Comparison of ENCODE assay signal across 24 mouse cellular contexts in the genomic region with DNA sequence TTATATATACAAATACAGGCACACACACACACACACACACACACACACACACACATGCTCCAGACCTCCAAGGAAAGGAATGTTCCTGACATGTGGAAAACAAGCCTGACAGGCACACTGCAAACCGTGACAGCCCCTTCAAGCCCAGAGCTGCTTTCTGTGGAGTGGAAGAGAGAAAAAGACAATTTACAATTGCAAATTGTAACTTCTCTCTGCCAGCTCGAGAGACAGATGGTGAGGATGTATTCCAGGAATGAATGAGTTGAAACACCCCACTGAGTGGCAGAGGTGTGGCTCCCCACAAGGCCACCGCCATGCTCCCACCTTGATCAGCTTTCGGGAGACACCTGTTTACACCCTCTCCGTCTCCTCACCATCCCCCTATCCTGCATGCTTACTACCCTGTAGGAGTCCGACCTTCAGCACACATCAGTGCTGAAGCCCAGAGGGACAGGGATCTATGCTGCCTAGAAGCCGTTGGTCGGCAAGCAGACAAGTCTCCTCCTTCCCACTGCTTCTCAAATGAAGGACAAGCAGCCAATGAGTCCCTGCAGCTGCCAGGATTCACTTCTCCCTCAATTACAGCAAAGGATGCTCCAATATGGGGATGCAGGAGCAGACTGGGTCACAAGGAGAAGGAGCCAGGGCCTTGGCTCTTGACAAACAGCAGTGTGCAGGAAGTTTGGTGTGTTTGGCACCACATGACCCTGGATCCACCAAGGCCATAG. TPM values are rescaled to one million over a fixed set of nuclear protein-coding genes. Genes with fewer than 3 reads are reported as not detected.
A peak's percentile ranks its signal among the peaks of the same experiment; 100 is the strongest.
DNase-seq lines count a peak whose midpoint lies in the region; ATAC-seq and TF ChIP-seq lines count a peak whose summit lies in the region.
"Had no signal": no experiment of that assay in that cellular context is flagged by ENCODE, and none has a peak within 500 bp of the region (broad histone marks: within the 10 kb centered on the region; RNA-seq: fewer than 3 reads in every experiment).

No protein-coding gene starts in this region.

- peak overlapping the region; percentile 49 for H3K27ac ChIP-seq in hindbrain, embryonic 15.5 days (replicated peaks)
- no peak overlapping the region; the same call in 1 of the 2 replicates for H3K27ac ChIP-seq in hindbrain, embryonic 13.5 days
- H3K27ac ChIP-seq in midbrain, postnatal 0 days (ENCODE audit: low read depth, low read length): peak overlapping the region; percentile 39
- no peak overlapping the region for H3K27ac ChIP-seq in midbrain, embryonic 11.5 days (ENCODE audit: low read depth, low read length)
- H3K27ac ChIP-seq in forebrain, postnatal 0 days (ENCODE audit: low read depth, low read length): peak overlapping the region; percentile 64
- H3K27ac ChIP-seq: embryonic facial prominence, embryonic 10.5 days; heart, embryonic 13.5 days; limb, embryonic 10.5 days; neural tube, embryonic 12.5 days; stomach, postnatal 0 days had no signal

- H3K9me3 ChIP-seq in hindbrain, embryonic 15.5 days: no peaks in the 10 kb centered on the region
- no peaks in the 10 kb centered on the region for H3K9me3 ChIP-seq in hindbrain, embryonic 13.5 days
- no peaks in the 10 kb centered on the region for H3K9me3 ChIP-seq in midbrain, postnatal 0 days (ENCODE audit: low read length)
- H3K9me3 ChIP-seq in midbrain, embryonic 11.5 days (ENCODE audit: control insufficient read depth, low read length): no peaks in the 10 kb centered on the region
- no peaks in the 10 kb centered on the region for H3K9me3 ChIP-seq in forebrain, postnatal 0 days (ENCODE audit: low read length)
- H3K9me3 ChIP-seq: embryonic facial prominence, embryonic 10.5 days; heart, embryonic 13.5 days; limb, embryonic 10.5 days; neural tube, embryonic 12.5 days had no signal

- H3K9ac ChIP-seq in hindbrain, embryonic 15.5 days: no peak overlapping the region
- no peak overlapping the region for H3K9ac ChIP-seq in hindbrain, embryonic 13.5 days
- no peak overlapping the region for H3K9ac ChIP-seq in midbrain, postnatal 0 days (replicated peaks; ENCODE audit: low read length, poor library complexity, severe bottlenecking)
- no peak overlapping the region for H3K9ac ChIP-seq in midbrain, embryonic 11.5 days (ENCODE audit: low read length)
- no peak overlapping the region for H3K9ac ChIP-seq in forebrain, postnatal 0 days
- H3K9ac ChIP-seq: heart, embryonic 13.5 days; liver, postnatal 0 days; neural tube, embryonic 12.5 days had no signal

- WGBS in hindbrain, embryonic 15.5 days: 49% methylated on average over 8 of the region's 8 CpGs
- WGBS in hindbrain, embryonic 13.5 days: 59% methylated on average over 8 of the region's 8 CpGs
- 46% methylated on average over 8 of the region's 8 CpGs for WGBS in midbrain, postnatal 0 days
- WGBS in midbrain, embryonic 11.5 days: 65% methylated on average over 8 of the region's 8 CpGs
- 39% methylated on average over 8 of the region's 8 CpGs for WGBS in forebrain, postnatal 0 days

- H3K4me3 ChIP-seq in hindbrain, embryonic 15.5 days: no peak overlapping the region
- no peak overlapping the region for H3K4me3 ChIP-seq in hindbrain, embryonic 13.5 days
- no peak overlapping the region for H3K4me3 ChIP-seq in midbrain, postnatal 0 days (ENCODE audit: low read depth, low read length)
- no peak overlapping the region for H3K4me3 ChIP-seq in midbrain, embryonic 11.5 days (ENCODE audit: low read depth, low read length)
- H3K4me3 ChIP-seq in forebrain, postnatal 0 days (ENCODE audit: low read depth, low read length): no peak overlapping the region
- H3K4me3 ChIP-seq: embryonic facial prominence, embryonic 10.5 days; heart, embryonic 13.5 days; limb, embryonic 10.5 days; neural tube, embryonic 12.5 days had no signal

- peaks cover 9% of the 10 kb centered on the region; the same call in 1 of the 2 replicates for H3K4me1 ChIP-seq in hindbrain, embryonic 15.5 days (replicated peaks)
- H3K4me1 ChIP-seq in hindbrain, embryonic 13.5 days (replicated peaks): peaks cover 12% of the 10 kb centered on the region
- H3K4me1 ChIP-seq in midbrain, postnatal 0 days (ENCODE audit: insufficient read depth, low read length): peaks cover 7% of the 10 kb centered on the region; the same call in 1 of the 2 replicates
- no peaks in the 10 kb centered on the region for H3K4me1 ChIP-seq in midbrain, embryonic 11.5 days (ENCODE audit: control insufficient read depth, insufficient read depth, low read length)
- H3K4me1 ChIP-seq in forebrain, postnatal 0 days (ENCODE audit: insufficient read depth): peaks cover 10% of the 10 kb centered on the region
- H3K4me1 ChIP-seq: embryonic facial prominence, embryonic 10.5 days; heart, embryonic 13.5 days; limb, embryonic 10.5 days; neural tube, embryonic 12.5 days had no signal

- H3K4me2 ChIP-seq in hindbrain, embryonic 15.5 days: no peak overlapping the region
- H3K4me2 ChIP-seq in hindbrain, embryonic 13.5 days: no peak overlapping the region
- no peak overlapping the region for H3K4me2 ChIP-seq in midbrain, postnatal 0 days (ENCODE audit: low read depth, low read length, poor library complexity, severe bottlenecking)
- no peak overlapping the region for H3K4me2 ChIP-seq in midbrain, embryonic 11.5 days
- H3K4me2 ChIP-seq in forebrain, postnatal 0 days (ENCODE audit: low read depth): 0 out of 2 replicates have a peak overlapping the region, but pooled peaks have one; percentile 8
- H3K4me2 ChIP-seq: heart, embryonic 13.5 days; neural tube, embryonic 12.5 days had no signal

- DNase-seq in cerebellum, postnatal 14 days: peak; percentile 26 to 27
- no peak for DNase-seq in cerebellum, adult 11 months
- DNase-seq in midbrain, postnatal 0 days (ENCODE audit: low spot score): peak; percentile 38
- no peak for DNase-seq in midbrain, embryonic 11.5 days (ENCODE audit: low spot score, missing footprints)
- peak; percentile 83 for DNase-seq in forebrain, postnatal 0 days
- DNase-seq in spleen, adult 12 weeks (ENCODE audit: low spot score): no peak
- DNase-seq: adrenal gland, postnatal 14 days; cerebellum, adult 2 months; gastrocnemius, postnatal 14 days; heart, adult 18-20 months; heart, postnatal 36 days; kidney, postnatal 36 days; liver, postnatal 0 days; lung, postnatal 10 days; right cerebral cortex, postnatal 4 days had no signal

- H3K36me3 ChIP-seq in hindbrain, embryonic 15.5 days: no peaks in the 10 kb centered on the region
- no peaks in the 10 kb centered on the region for H3K36me3 ChIP-seq in hindbrain, embryonic 13.5 days
- H3K36me3 ChIP-seq in midbrain, postnatal 0 days (ENCODE audit: insufficient read depth, low read length): no peaks in the 10 kb centered on the region
- H3K36me3 ChIP-seq in midbrain, embryonic 11.5 days (ENCODE audit: control insufficient read depth, insufficient read depth, low read length): no peaks in the 10 kb centered on the region
- H3K36me3 ChIP-seq in forebrain, postnatal 0 days (ENCODE audit: insufficient read depth): no peaks in the 10 kb centered on the region
- H3K36me3 ChIP-seq: embryonic facial prominence, embryonic 10.5 days; G1E; heart, embryonic 13.5 days; limb, embryonic 10.5 days; neural tube, embryonic 12.5 days had no signal

- TF ChIP-seq CTCF in midbrain, postnatal 0 days (IDR thresholded peaks at IDR 0.05): no peak
- no peak for TF ChIP-seq CTCF in forebrain, postnatal 0 days (IDR thresholded peaks at IDR 0.05; ENCODE audit: low read depth)

- H3K27me3 ChIP-seq in hindbrain, embryonic 15.5 days: no peaks in the 10 kb centered on the region
- H3K27me3 ChIP-seq in hindbrain, embryonic 13.5 days: peaks cover 7% of the 10 kb centered on the region; the same call in 1 of the 2 replicates
- no peaks in the 10 kb centered on the region; the same call in 1 of the 2 replicates for H3K27me3 ChIP-seq in midbrain, postnatal 0 days (ENCODE audit: insufficient read depth, low read length)
- no peaks in the 10 kb centered on the region for H3K27me3 ChIP-seq in midbrain, embryonic 11.5 days (ENCODE audit: control insufficient read depth, insufficient read depth, low read length)
- no peaks in the 10 kb centered on the region for H3K27me3 ChIP-seq in forebrain, postnatal 0 days (ENCODE audit: insufficient read depth, low read length)
- H3K27me3 ChIP-seq: neural tube, embryonic 12.5 days had no signal

- ATAC-seq in hindbrain, embryonic 15.5 days (ENCODE audit: low FRiP score, low read depth): no peak
- ATAC-seq in hindbrain, embryonic 13.5 days (ENCODE audit: low FRiP score): no peak
- no peak for ATAC-seq in midbrain, postnatal 0 days (ENCODE audit: low FRiP score)
- no peak for ATAC-seq in midbrain, embryonic 11.5 days (ENCODE audit: low FRiP score)
- ATAC-seq in forebrain, postnatal 0 days: peak; percentile 83
- ATAC-seq: intestine, embryonic 16.5 days; liver, postnatal 0 days had no signal

RNA-seq across cellular contexts. Expression of a gene that starts 39.1 kb away (rescaled TPM):
- polyA plus RNA-seq in hindbrain, embryonic 15.5 days (2015; fragmentation: Nextera tagmentation; extraction: Ambion mirVana): 51.7 and 54.6 TPM in 2 replicates
- polyA plus RNA-seq in hindbrain, embryonic 13.5 days (2015; fragmentation: Nextera tagmentation; extraction: Ambion mirVana): 65.7 and 69.2 TPM in 2 replicates
- total RNA-seq in midbrain, postnatal 0 days (2014; rRNA removed): 31.3 and 38.4 TPM in 2 replicates
- 46.1 and 50.4 TPM in 2 replicates for polyA plus RNA-seq in midbrain, postnatal 0 days (2015; fragmentation: Nextera tagmentation; extraction: Ambion mirVana)
- 124 and 128 TPM in 2 replicates for polyA plus RNA-seq in midbrain, embryonic 11.5 days (2014; fragmentation: Nextera tagmentation; extraction: Ambion mirVana)
- total RNA-seq in forebrain, postnatal 0 days (2014; rRNA removed): 38.6 and 46.4 TPM in 2 replicates
- 47.6 and 50.9 TPM in 2 replicates for polyA plus RNA-seq in forebrain, postnatal 0 days (2015; fragmentation: Nextera tagmentation; extraction: Ambion mirVana)

RNA-seq across cellular contexts. Expression of a gene that starts 57.0 kb away (rescaled TPM):
- 8.3 and 10.2 TPM in 2 replicates for polyA plus RNA-seq in hindbrain, embryonic 15.5 days (2015; fragmentation: Nextera tagmentation; extraction: Ambion mirVana)
- 10.1 and 12.5 TPM in 2 replicates for polyA plus RNA-seq in hindbrain, embryonic 13.5 days (2015; fragmentation: Nextera tagmentation; extraction: Ambion mirVana)
- 19.8 and 20.8 TPM in 2 replicates for total RNA-seq in midbrain, postnatal 0 days (2014; rRNA removed)
- 9.7 and 10.1 TPM in 2 replicates for polyA plus RNA-seq in midbrain, postnatal 0 days (2015; fragmentation: Nextera tagmentation; extraction: Ambion mirVana)
- 10.5 and 12.0 TPM in 2 replicates for polyA plus RNA-seq in midbrain, embryonic 11.5 days (2014; fragmentation: Nextera tagmentation; extraction: Ambion mirVana)
- total RNA-seq in forebrain, postnatal 0 days (2014; rRNA removed): 18.9 and 22.7 TPM in 2 replicates
- polyA plus RNA-seq in forebrain, postnatal 0 days (2015; fragmentation: Nextera tagmentation; extraction: Ambion mirVana): 8.6 and 9.3 TPM in 2 replicates

RNA-seq across cellular contexts. Expression of a gene that starts 57.1 kb away (rescaled TPM):
- 19.8 and 20.3 TPM in 2 replicates for polyA plus RNA-seq in hindbrain, embryonic 15.5 days (2015; fragmentation: Nextera tagmentation; extraction: Ambion mirVana)
- 16.1 and 19.9 TPM in 2 replicates for polyA plus RNA-seq in hindbrain, embryonic 13.5 days (2015; fragmentation: Nextera tagmentation; extraction: Ambion mirVana)
- 9.6 and 11.6 TPM in 2 replicates for total RNA-seq in midbrain, postnatal 0 days (2014; rRNA removed)
- polyA plus RNA-seq in midbrain, postnatal 0 days (2015; fragmentation: Nextera tagmentation; extraction: Ambion mirVana): 11.7 and 12.0 TPM in 2 replicates
- 18.7 and 19.0 TPM in 2 replicates for polyA plus RNA-seq in midbrain, embryonic 11.5 days (2014; fragmentation: Nextera tagmentation; extraction: Ambion mirVana)
- total RNA-seq in forebrain, postnatal 0 days (2014; rRNA removed): 9.2 and 10.5 TPM in 2 replicates
- 7.7 and 9.9 TPM in 2 replicates for polyA plus RNA-seq in forebrain, postnatal 0 days (2015; fragmentation: Nextera tagmentation; extraction: Ambion mirVana)

Comparison
In these comparisons a context has a peak if more than half of its experiments do, and no peak if none do; other contexts are left out.
1. DNase-seq: peak in cerebellum, postnatal 14 days (2 of 2), midbrain, postnatal 0 days (single experiment) and forebrain, postnatal 0 days (single experiment); none in cerebellum, adult 11 months (single experiment), midbrain, embryonic 11.5 days (single experiment) and spleen, adult 12 weeks (single experiment).
2. H3K27ac ChIP-seq: peak in hindbrain, embryonic 15.5 days (single experiment), midbrain, postnatal 0 days (single experiment) and forebrain, postnatal 0 days (single experiment); none in hindbrain, embryonic 13.5 days (single experiment) and midbrain, embryonic 11.5 days (single experiment).